Comparison of ENCODE assay signal across 9 mouse cellular contexts in the genomic region with DNA sequence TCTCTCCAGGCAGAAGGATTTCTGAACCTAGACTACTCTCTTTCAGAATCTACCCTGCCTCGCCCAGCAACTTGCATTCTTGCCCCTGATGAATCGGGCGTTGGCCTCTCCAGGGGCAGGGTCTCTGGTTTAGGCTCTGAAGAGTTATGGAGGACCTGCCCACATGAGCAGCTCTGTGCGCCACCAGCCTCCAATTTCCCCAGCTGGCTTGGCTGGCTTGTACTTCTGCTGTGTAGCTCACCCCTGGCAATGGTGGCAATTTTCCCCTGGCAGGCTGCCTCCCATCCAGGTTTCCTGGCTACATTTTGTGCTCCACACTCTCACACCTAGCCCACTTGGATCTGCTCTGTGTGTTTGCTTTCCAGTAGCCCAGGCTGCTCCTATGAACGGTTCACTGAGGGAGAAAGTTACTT.
DNase-seq lines count a peak whose midpoint lies in the region; ATAC-seq and TF ChIP-seq lines count a peak whose summit lies in the region.
"Had no signal": no experiment of that assay in that cellular context is flagged by ENCODE, and none has a peak within 500 bp of the region (broad histone marks: within the 10 kb centered on the region; RNA-seq: fewer than 3 reads in every experiment).

No protein-coding gene starts in this region.

- H3K27me3 ChIP-seq in heart, embryonic 10.5 days (ENCODE audit: insufficient read depth, poor library complexity, severe bottlenecking): peaks cover 31% of the 10 kb centered on the region
- no peaks in the 10 kb centered on the region for H3K27me3 ChIP-seq in forebrain, embryonic 14.5 days (replicated peaks; ENCODE audit: control insufficient read depth, insufficient read depth, low read length)
- no peaks in the 10 kb centered on the region for H3K27me3 ChIP-seq in intestine, postnatal 0 days (replicated peaks; ENCODE audit: control insufficient read depth, insufficient read depth, low read length)

- ATAC-seq in forebrain, embryonic 14.5 days: peak; percentile 82
- ATAC-seq in intestine, postnatal 0 days: no peak

- WGBS in heart, embryonic 10.5 days: 49% methylated on average over 5 of the region's 5 CpGs
- 49% methylated on average over 5 of the region's 5 CpGs for WGBS in forebrain, embryonic 14.5 days
- 49% methylated on average over 5 of the region's 5 CpGs for WGBS in intestine, postnatal 0 days

- peaks cover 8% of the 10 kb centered on the region; the same call in 1 of the 2 replicates for H3K4me1 ChIP-seq in heart, embryonic 10.5 days
- H3K4me1 ChIP-seq in forebrain, embryonic 14.5 days (ENCODE audit: control insufficient read depth, insufficient read depth, low read length): 0 out of 2 replicates have a peak, but pooled peaks cover 2% of the 10 kb centered on the region
- no peaks in the 10 kb centered on the region for H3K4me1 ChIP-seq in intestine, postnatal 0 days (replicated peaks; ENCODE audit: control insufficient read depth, insufficient read depth, low read length)

- H3K9me3 ChIP-seq in heart, embryonic 10.5 days: no peaks in the 10 kb centered on the region
- H3K9me3 ChIP-seq in forebrain, embryonic 14.5 days (replicated peaks; ENCODE audit: control insufficient read depth, low read length): no peaks in the 10 kb centered on the region
- no peaks in the 10 kb centered on the region for H3K9me3 ChIP-seq in intestine, postnatal 0 days (ENCODE audit: control insufficient read depth)
- H3K9me3 ChIP-seq: liver, embryonic 15.5 days had no signal

- H3K36me3 ChIP-seq in heart, embryonic 10.5 days: no peaks in the 10 kb centered on the region
- H3K36me3 ChIP-seq in forebrain, embryonic 14.5 days (ENCODE audit: control insufficient read depth, insufficient read depth, low read length): no peaks in the 10 kb centered on the region
- no peaks in the 10 kb centered on the region for H3K36me3 ChIP-seq in intestine, postnatal 0 days (ENCODE audit: control insufficient read depth, insufficient read depth)
- H3K36me3 ChIP-seq: liver, embryonic 15.5 days had no signal

- TF ChIP-seq CTCF in intestine, postnatal 0 days (IDR thresholded peaks at IDR 0.05; ENCODE audit: low read depth): no peak

- H3K9ac ChIP-seq in forebrain, embryonic 14.5 days (ENCODE audit: low read length): no peak overlapping the region
- H3K9ac ChIP-seq in intestine, postnatal 0 days (ENCODE audit: low read depth, low read length): no peak overlapping the region
- H3K9ac ChIP-seq: liver, embryonic 15.5 days had no signal

- DNase-seq in heart, adult 18-20 months: peak; percentile 60 to 71
- DNase-seq in heart, embryonic 10.5 days (ENCODE audit: low spot score): no peak
- DNase-seq in R1 (ENCODE audit: low read depth, low spot score): peak; percentile 85
- DNase-seq in forebrain, embryonic 14.5 days (ENCODE audit: low spot score): peak; percentile 80
- DNase-seq in layer of hippocampus, adult 9-10 months (ENCODE audit: low spot score): peak; percentile 47
- DNase-seq in urinary bladder, adult 2 months (ENCODE audit: low spot score): no peak
- DNase-seq in spleen, postnatal 4 days (ENCODE audit: low spot score in 2 of 2): no peak

- no peak overlapping the region for H3K4me2 ChIP-seq in forebrain, embryonic 14.5 days (ENCODE audit: low read length)
- no peak overlapping the region for H3K4me2 ChIP-seq in intestine, postnatal 0 days (replicated peaks; ENCODE audit: low read depth)
- H3K4me2 ChIP-seq: liver, embryonic 15.5 days had no signal

- H3K4me3 ChIP-seq in heart, embryonic 10.5 days: no peak overlapping the region
- no peak overlapping the region for H3K4me3 ChIP-seq in forebrain, embryonic 14.5 days (ENCODE audit: low read depth, low read length)
- H3K4me3 ChIP-seq in intestine, postnatal 0 days (ENCODE audit: low read depth, low read length): no peak overlapping the region
- H3K4me3 ChIP-seq: liver, embryonic 15.5 days had no signal

- no peak overlapping the region for H3K27ac ChIP-seq in heart, embryonic 10.5 days
- no peak overlapping the region for H3K27ac ChIP-seq in forebrain, embryonic 14.5 days (ENCODE audit: low read depth, low read length)
- H3K27ac ChIP-seq in intestine, postnatal 0 days (ENCODE audit: low read depth, low read length): no peak overlapping the region
- H3K27ac ChIP-seq: liver, embryonic 15.5 days had no signal

Comparison
In these comparisons a context has a peak if more than half of its experiments do, and no peak if none do; other contexts are left out.
1. DNase-seq: peak in heart, adult 18-20 months (2 of 2), R1 (single experiment), forebrain, embryonic 14.5 days (single experiment) and layer of hippocampus, adult 9-10 months (single experiment); none in heart, embryonic 10.5 days (single experiment), urinary bladder, adult 2 months (single experiment) and spleen, postnatal 4 days (0 of 2).